Mouse (Mus musculus): ENCODE measurements around the gene Acyp2. TPM values are rescaled to one million over a fixed set of nuclear protein-coding genes. Genes with fewer than 3 reads are reported as not detected.

Acyp2 gene
- total RNA-seq (2023): 1.5 TPM

GRCm38 (mm10) chr11:30649001-30649637, at the start of gene Acyp2:
Acyp2 (minus strand) TSS chr11:30649587.

GRCm38 (mm10) chr11:30471751-30472593, 177.4 kb downstream of the Acyp2 start, which contains the start of gene 4930505A04Rik:
4930505A04Rik (minus strand) TSS chr11:30471827.

Other genes with a start within 250 kb of the Acyp2 start
- gene 4930505A04Rik, start 177.8 kb downstream of the Acyp2 start, total RNA-seq (2023): not detected
- gene Psme4, start 122.1 kb upstream of the Acyp2 start, total RNA-seq (2023): 54.8 TPM
- not detected for gene Gpr75, start 235.8 kb upstream of the Acyp2 start, total RNA-seq (2023)
- 16.3 TPM for gene Asb3, start 235.8 kb upstream of the Acyp2 start, total RNA-seq (2023)